ENCODE assay signal across 1 mouse cellular context in the genomic region with DNA sequence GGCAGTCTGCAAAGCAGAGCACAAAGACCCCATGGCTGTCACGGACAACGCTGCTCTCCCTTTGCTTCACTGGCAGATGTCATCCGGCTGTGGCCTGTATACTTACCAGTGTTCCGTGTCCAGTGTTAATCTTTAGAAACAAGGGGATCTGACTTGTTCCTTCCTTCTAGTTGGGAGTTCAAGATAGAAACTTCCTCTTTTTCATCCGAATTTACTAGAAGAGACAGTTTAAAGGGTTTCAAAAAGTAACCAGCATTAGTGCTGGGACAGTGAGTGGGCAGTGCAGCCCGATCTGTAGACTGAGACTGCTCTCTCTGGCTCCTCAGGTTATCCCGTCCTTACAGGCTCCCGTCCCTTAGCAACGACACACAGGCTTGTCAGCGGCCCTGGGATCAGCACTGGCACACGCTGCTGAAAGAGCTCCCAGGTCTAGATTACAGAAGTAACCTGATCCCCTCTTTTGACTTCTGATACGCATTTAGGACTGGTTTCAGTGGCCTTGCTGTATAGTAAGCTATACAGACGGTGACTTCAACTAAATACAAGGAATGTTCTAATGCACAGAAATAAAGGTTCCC.
TF ChIP-seq lines count a peak whose summit lies in the region.

No protein-coding gene starts in this region.

TF ChIP-seq in MEL, 35 proteins besides CTCF, POLR2A, EP300 and RAD21:
- TF ChIP-seq ZC3H11A (IDR thresholded peaks at IDR 0.05; ENCODE audit: low read depth, low read length) = no peak
- TF ChIP-seq TAL1 (IDR thresholded peaks at IDR 0.05; ENCODE audit: low read length) = peak; percentile 83
- no peak for TF ChIP-seq GABPA (IDR thresholded peaks at IDR 0.05; ENCODE audit: low read depth, low read length)
- no peak for TF ChIP-seq USF1 (IDR thresholded peaks at IDR 0.05; ENCODE audit: low read depth, low read length)
- no peak for TF ChIP-seq POLR2AphosphoS5 (IDR thresholded peaks at IDR 0.05; ENCODE audit: borderline replicate concordance, low read depth, low read length)
- TF ChIP-seq ELF1 (IDR thresholded peaks at IDR 0.05; ENCODE audit: low read depth, low read length) = no peak
- peak; percentile 86 for TF ChIP-seq SIN3A (IDR thresholded peaks at IDR 0.05; ENCODE audit: low read length)
- no peak for TF ChIP-seq ZNF384 (IDR thresholded peaks at IDR 0.05; ENCODE audit: low read depth, low read length)
- no peak for TF ChIP-seq KAT2A (conservative IDR thresholded peaks at IDR 0.05; ENCODE audit: low read depth, low read length)
- no peak; the same call in 1 of the 2 replicates for TF ChIP-seq GATA1 (IDR thresholded peaks at IDR 0.05; ENCODE audit: low read depth, low read length)
- no peak for TF ChIP-seq SMC3 (IDR thresholded peaks at IDR 0.05; ENCODE audit: low read depth, low read length)
- no peak for TF ChIP-seq BHLHE40 (IDR thresholded peaks at IDR 0.05; ENCODE audit: borderline replicate concordance, low read depth, low read length)
- TF ChIP-seq POLR2AphosphoS2 (IDR thresholded peaks at IDR 0.05; ENCODE audit: low read length) = no peak
- TF ChIP-seq MEF2A (IDR thresholded peaks at IDR 0.05; ENCODE audit: extremely low read depth, insufficient replicate concordance, low read depth, low read length, poor library complexity, severe bottlenecking) = no peak
- TF ChIP-seq NRF1 (IDR thresholded peaks at IDR 0.05; ENCODE audit: insufficient read depth, low read depth, low read length, poor library complexity, severe bottlenecking) = 0 out of 2 replicates have a peak, but pooled peaks have one; percentile 8
- peak; percentile 81 for TF ChIP-seq TBP (IDR thresholded peaks at IDR 0.05; ENCODE audit: low read depth, low read length)
- 0 out of 2 replicates have a peak, but pooled peaks have one; percentile 42 for TF ChIP-seq ZMIZ1 (IDR thresholded peaks at IDR 0.05; ENCODE audit: low read depth, low read length)
- TF ChIP-seq UBTF (IDR thresholded peaks at IDR 0.05; ENCODE audit: borderline replicate concordance, insufficient read depth, low read depth, low read length) = 0 out of 2 replicates have a peak, but pooled peaks have one; percentile 14
- TF ChIP-seq MAZ (IDR thresholded peaks at IDR 0.05; ENCODE audit: low read depth, low read length) = no peak
- TF ChIP-seq RCOR1 (IDR thresholded peaks at IDR 0.05; ENCODE audit: low read depth, low read length) = peak; percentile 21; the same call in 1 of the 2 replicates
- TF ChIP-seq MAX (IDR thresholded peaks at IDR 0.05; ENCODE audit: low read length) = no peak; the same call in 1 of the 2 replicates
- TF ChIP-seq ETS1 (IDR thresholded peaks at IDR 0.05; ENCODE audit: low read depth, low read length) = peak; percentile 48
- TF ChIP-seq USF2 (IDR thresholded peaks at IDR 0.05; ENCODE audit: borderline replicate concordance in 1 of 2, insufficient read depth in 1 of 2, low read depth in 1 of 2, low read length in 2 of 2) = no peak
- TF ChIP-seq MAFK (IDR thresholded peaks at IDR 0.05; ENCODE audit: borderline replicate concordance, low read depth, low read length) = no peak
- peak; percentile 78 for TF ChIP-seq TCF12 (IDR thresholded peaks at IDR 0.05; ENCODE audit: low read depth, low read length)
- no peak for TF ChIP-seq MYB (IDR thresholded peaks at IDR 0.05; ENCODE audit: low read depth, low read length)
- TF ChIP-seq MXI1 (IDR thresholded peaks at IDR 0.05; ENCODE audit: low read depth, low read length) = peak; percentile 77
